8 mouse cellular contexts compared by ENCODE assay signal in the genomic region with DNA sequence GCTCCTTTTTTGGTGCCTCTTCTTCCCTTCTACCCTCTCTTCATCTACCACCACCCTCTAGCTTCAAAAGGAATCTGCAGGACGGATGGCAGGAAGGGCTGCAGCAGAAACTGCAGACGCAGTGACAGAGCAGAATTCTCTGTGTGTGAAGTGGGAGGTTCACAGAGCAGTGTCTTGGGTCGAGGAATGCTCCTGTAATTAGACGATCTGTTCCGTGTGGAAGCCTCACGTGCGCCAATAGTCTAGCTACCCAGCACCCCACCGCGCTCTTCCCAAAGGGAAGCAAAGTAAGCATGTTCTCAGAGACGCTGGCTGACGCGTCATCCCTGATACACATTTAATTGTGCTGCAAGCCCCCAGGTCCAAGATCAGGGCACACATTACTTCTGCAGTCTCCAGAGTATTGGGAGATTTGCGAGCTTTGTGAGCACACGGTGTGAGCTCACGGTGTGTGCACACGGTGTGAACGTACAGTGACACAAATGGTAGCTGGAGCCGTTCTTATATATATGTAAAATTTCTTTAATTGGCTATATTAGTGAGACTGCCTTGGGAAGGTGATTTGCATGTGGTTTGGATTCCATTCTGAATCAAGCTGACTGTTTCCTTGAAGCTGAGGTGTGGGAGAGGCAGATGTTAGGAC. TPM values are rescaled to one million over a fixed set of nuclear protein-coding genes. Genes with fewer than 3 reads are reported as not detected.
DNase-seq lines count a peak whose midpoint lies in the region; ATAC-seq lines count a peak whose summit lies in the region.
"Had no signal": no experiment of that assay in that cellular context is flagged by ENCODE, and none has a peak within 500 bp of the region (broad histone marks: within the 10 kb centered on the region; RNA-seq: fewer than 3 reads in every experiment).

No protein-coding gene starts in this region.

- H3K9me3 ChIP-seq in forebrain, embryonic 12.5 days = no peaks in the 10 kb centered on the region
- no peaks in the 10 kb centered on the region for H3K9me3 ChIP-seq in hindbrain, embryonic 14.5 days (ENCODE audit: control insufficient read depth, low read length)
- H3K9me3 ChIP-seq in midbrain, embryonic 16.5 days (replicated peaks; ENCODE audit: control insufficient read depth, low read length, poor library complexity, severe bottlenecking) = no peaks in the 10 kb centered on the region

- H3K9ac ChIP-seq in forebrain, embryonic 12.5 days = no peak overlapping the region
- H3K9ac ChIP-seq in hindbrain, embryonic 14.5 days = peak overlapping the region; percentile 35
- peak overlapping the region; percentile 27; the same call in 1 of the 2 replicates for H3K9ac ChIP-seq in midbrain, embryonic 16.5 days (ENCODE audit: low read depth, low read length)

- no peaks in the 10 kb centered on the region for H3K27me3 ChIP-seq in forebrain, embryonic 12.5 days
- H3K27me3 ChIP-seq in hindbrain, embryonic 14.5 days (ENCODE audit: control insufficient read depth, insufficient read depth, low read length) = no peaks in the 10 kb centered on the region
- H3K27me3 ChIP-seq in midbrain, embryonic 16.5 days (ENCODE audit: control insufficient read depth, insufficient read depth, low read depth, low read length) = no peaks in the 10 kb centered on the region

- peak overlapping the region; percentile 2; the same call in 1 of the 2 replicates for H3K4me2 ChIP-seq in forebrain, embryonic 12.5 days
- H3K4me2 ChIP-seq in hindbrain, embryonic 14.5 days (replicated peaks) = peak overlapping the region; percentile 28
- H3K4me2 ChIP-seq in midbrain, embryonic 16.5 days (ENCODE audit: low read length) = peak overlapping the region; percentile 36; the same call in 1 of the 2 replicates

- peaks cover 15% of the 10 kb centered on the region for H3K4me1 ChIP-seq in forebrain, embryonic 12.5 days
- H3K4me1 ChIP-seq in hindbrain, embryonic 14.5 days (replicated peaks; ENCODE audit: control insufficient read depth, insufficient read depth, low read length) = peaks cover 22% of the 10 kb centered on the region
- H3K4me1 ChIP-seq in midbrain, embryonic 16.5 days (ENCODE audit: control insufficient read depth, insufficient read depth, low read length) = peaks cover 18% of the 10 kb centered on the region

- peak; percentile 18 to 29 for DNase-seq in layer of hippocampus, postnatal 25 days (ENCODE audit: extremely low spot score in 1 of 2, low spot score in 1 of 2)
- no peak for DNase-seq in layer of hippocampus, adult 9-11 months
- DNase-seq in hindbrain, embryonic 14.5 days (ENCODE audit: low spot score) = no peak
- no peak for DNase-seq in embryo, embryonic 10.5 days (ENCODE audit: low spot score)
- no peak for DNase-seq in lung, postnatal 14 days

- ATAC-seq in forebrain, embryonic 12.5 days (ENCODE audit: low FRiP score) = peak; percentile 57; the same call in 1 of the 2 replicates
- ATAC-seq in hindbrain, embryonic 14.5 days (ENCODE audit: low FRiP score) = no peak
- ATAC-seq in midbrain, embryonic 16.5 days = peak; percentile 80

- H3K4me3 ChIP-seq in forebrain, embryonic 12.5 days (replicated peaks) = no peak overlapping the region
- no peak overlapping the region for H3K4me3 ChIP-seq in hindbrain, embryonic 14.5 days (replicated peaks; ENCODE audit: low read length)
- H3K4me3 ChIP-seq in midbrain, embryonic 16.5 days (ENCODE audit: low read depth, low read length) = no peak overlapping the region
- H3K4me3 ChIP-seq: erythroblast, embryonic 14.5 days had no signal

- 78% methylated on average over 18 of the region's 18 CpGs for WGBS in forebrain, embryonic 12.5 days
- WGBS in hindbrain, embryonic 14.5 days = 41% methylated on average over 18 of the region's 18 CpGs
- WGBS in midbrain, embryonic 16.5 days = 45% methylated on average over 18 of the region's 18 CpGs

- peak overlapping the region; percentile 70 for H3K27ac ChIP-seq in forebrain, embryonic 12.5 days
- peak overlapping the region; percentile 72 for H3K27ac ChIP-seq in hindbrain, embryonic 14.5 days
- peak overlapping the region; percentile 65 for H3K27ac ChIP-seq in midbrain, embryonic 16.5 days (ENCODE audit: low read length)

- H3K36me3 ChIP-seq in forebrain, embryonic 12.5 days (replicated peaks) = peaks cover 15% of the 10 kb centered on the region; the same call in 1 of the 2 replicates
- 0 out of 2 replicates have a peak, but pooled peaks cover 10% of the 10 kb centered on the region for H3K36me3 ChIP-seq in hindbrain, embryonic 14.5 days (replicated peaks; ENCODE audit: control insufficient read depth, insufficient read depth)
- no peaks in the 10 kb centered on the region for H3K36me3 ChIP-seq in midbrain, embryonic 16.5 days (ENCODE audit: control insufficient read depth, insufficient read depth, low read length)

RNA-seq across cellular contexts. Expression of gene Cd164l2, which starts 35.0 kb away (rescaled TPM):
- 1 to 10 TPM; 2.8 to 5.6 TPM for total RNA-seq in layer of hippocampus, postnatal 25 days (2021)
- 0.47 and 0.50 TPM in 2 replicates for polyA plus RNA-seq in forebrain, embryonic 12.5 days (2016; fragmentation: Nextera tagmentation; extraction: Ambion mirVana)
- polyA plus RNA-seq in hindbrain, embryonic 14.5 days (2014; fragmentation: Nextera tagmentation; extraction: Ambion mirVana) = 2.2 TPM in 2 replicates
- 3.8 and 4.1 TPM in 2 replicates for polyA plus RNA-seq in midbrain, embryonic 16.5 days (2015; fragmentation: Nextera tagmentation; extraction: Ambion mirVana)
- polyA plus RNA-seq: erythroblast, embryonic 14.5 days had no signal

RNA-seq across cellular contexts. Expression of gene Gpr3, which starts 35.5 kb away (rescaled TPM):
- total RNA-seq in layer of hippocampus, postnatal 25 days (2021) = 1 to 10 TPM; 5.3 to 8.2 TPM
- polyA plus RNA-seq in forebrain, embryonic 12.5 days (2016; fragmentation: Nextera tagmentation; extraction: Ambion mirVana) = 0.14 and 0.29 TPM in 2 replicates
- 1.5 and 2.3 TPM in 2 replicates for polyA plus RNA-seq in hindbrain, embryonic 14.5 days (2014; fragmentation: Nextera tagmentation; extraction: Ambion mirVana)
- 1.5 and 2.0 TPM in 2 replicates for polyA plus RNA-seq in midbrain, embryonic 16.5 days (2015; fragmentation: Nextera tagmentation; extraction: Ambion mirVana)
- polyA plus RNA-seq: erythroblast, embryonic 14.5 days had no signal

RNA-seq across cellular contexts. Expression of gene Wasf2, which starts 46.6 kb away (rescaled TPM):
- total RNA-seq in layer of hippocampus, postnatal 25 days (2021) = 10 to 100 TPM; 28.9 to 32.8 TPM
- 36.4 and 42.5 TPM in 2 replicates for polyA plus RNA-seq in forebrain, embryonic 12.5 days (2016; fragmentation: Nextera tagmentation; extraction: Ambion mirVana)
- polyA plus RNA-seq in hindbrain, embryonic 14.5 days (2014; fragmentation: Nextera tagmentation; extraction: Ambion mirVana) = 21.0 and 23.9 TPM in 2 replicates
- 20.1 and 27.1 TPM in 2 replicates for polyA plus RNA-seq in midbrain, embryonic 16.5 days (2015; fragmentation: Nextera tagmentation; extraction: Ambion mirVana)

Comparison
In these comparisons a context has a peak if more than half of its experiments do, and no peak if none do; other contexts are left out.
1. DNase-seq: peak in layer of hippocampus, postnatal 25 days (2 of 2); none in layer of hippocampus, adult 9-11 months (single experiment), hindbrain, embryonic 14.5 days (single experiment), embryo, embryonic 10.5 days (single experiment) and lung, postnatal 14 days (single experiment).
2. Peak in every context shown above with its lines, with median percentiles within 50 percentile points of each other: H3K27ac ChIP-seq and H3K4me2 ChIP-seq.